Mouse (Mus musculus): ENCODE results near the gene Hacl1. TPM values are rescaled to one million over a fixed set of nuclear protein-coding genes. Genes with fewer than 3 reads are reported as not detected.
"Not testable (repeated sequence)": the region's sequence is repeated elsewhere in the genome, so short reads cannot be mapped to it uniquely, and the experiment has no call there.

Gene Hacl1
- polyA plus RNA-seq, 1 experiment from 2014 or later = 12.7 TPM

DNA sequence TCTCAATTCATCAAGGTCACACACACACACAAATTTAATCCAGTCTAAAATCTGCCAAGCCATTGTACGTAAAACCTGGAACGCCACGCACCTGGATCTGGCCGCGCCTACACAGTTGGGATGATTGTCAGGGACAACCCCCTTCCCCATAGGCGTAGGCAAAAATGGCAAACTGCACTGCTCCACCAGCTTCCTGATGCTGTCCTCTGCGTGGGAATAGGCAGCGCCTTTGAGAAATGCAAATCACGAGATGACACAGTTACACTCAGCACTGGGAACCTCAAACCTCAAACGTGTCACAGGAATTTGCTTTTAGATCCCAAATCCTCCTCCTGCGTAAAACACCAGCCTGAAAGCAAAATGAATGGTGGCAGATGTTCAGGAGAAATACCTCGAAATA, 18.3 kb downstream of the Hacl1 start:
- Histone ChIP-seq H3K4me3 (replicated peaks) (no peak overlapping the region), H3K4me2 (no peak overlapping the region), H3K4me1 (replicated peaks) (no peaks in the 10 kb centered on the region), H3K27ac (replicated peaks) (no peak overlapping the region), H3K9ac (no peak overlapping the region), H3K9me3 (replicated peaks) (no peaks in the 10 kb centered on the region), H3K27me3 (no peaks in the 10 kb centered on the region), H3K36me3 (replicated peaks) (peaks cover 7% of the 10 kb centered on the region)
- 75% methylated on average over 12 of the region's 12 CpGs for WGBS (ENCODE audit: insufficient replicate concordance)
- ATAC-seq (ENCODE audit: insufficient read depth) = no peak

DNA sequence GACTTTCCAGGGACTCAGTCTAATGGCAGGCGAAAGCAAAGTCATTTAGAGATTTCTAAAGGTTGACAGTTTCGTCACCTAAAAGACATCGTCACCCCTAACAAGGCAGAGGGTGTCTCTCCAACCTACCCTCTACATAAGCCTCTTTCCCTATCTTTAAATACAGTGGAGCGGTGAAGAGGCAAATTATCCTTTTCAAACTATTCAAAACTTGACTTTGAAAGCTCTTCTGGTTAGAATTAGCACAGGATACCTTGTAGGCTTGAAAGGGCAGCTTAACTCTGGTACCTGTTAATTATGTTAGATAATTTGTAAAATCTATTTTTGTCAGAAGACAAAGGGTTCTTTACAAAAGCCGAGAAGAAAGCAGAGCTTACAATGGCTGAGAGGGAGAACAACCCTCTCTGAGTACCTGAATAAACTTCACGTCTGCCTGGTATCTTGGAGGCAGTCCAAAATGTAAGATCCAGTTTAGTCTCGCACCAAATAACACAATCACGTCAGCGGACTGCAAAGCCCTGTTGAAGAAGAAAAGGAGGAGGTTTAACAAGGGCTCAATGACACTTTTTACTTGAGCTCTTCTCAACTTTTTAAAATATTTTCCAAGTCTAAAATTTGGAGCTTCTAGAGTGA, 20.4 kb downstream of the Hacl1 start:
- H3K4me2 ChIP-seq = no peak overlapping the region
- no peaks in the 10 kb centered on the region for H3K27me3 ChIP-seq
- H3K9me3 ChIP-seq (replicated peaks) = no peaks in the 10 kb centered on the region
- peaks cover 11% of the 10 kb centered on the region for H3K36me3 ChIP-seq (replicated peaks)
- no peak for ATAC-seq (ENCODE audit: insufficient read depth)
- no peak overlapping the region for H3K27ac ChIP-seq (replicated peaks)
- H3K4me1 ChIP-seq (replicated peaks) = no peaks in the 10 kb centered on the region
- H3K9ac ChIP-seq = no peak overlapping the region
- WGBS (ENCODE audit: insufficient replicate concordance) = 74% methylated on average over 9 of the region's 9 CpGs
- H3K4me3 ChIP-seq (replicated peaks) = no peak overlapping the region

DNA sequence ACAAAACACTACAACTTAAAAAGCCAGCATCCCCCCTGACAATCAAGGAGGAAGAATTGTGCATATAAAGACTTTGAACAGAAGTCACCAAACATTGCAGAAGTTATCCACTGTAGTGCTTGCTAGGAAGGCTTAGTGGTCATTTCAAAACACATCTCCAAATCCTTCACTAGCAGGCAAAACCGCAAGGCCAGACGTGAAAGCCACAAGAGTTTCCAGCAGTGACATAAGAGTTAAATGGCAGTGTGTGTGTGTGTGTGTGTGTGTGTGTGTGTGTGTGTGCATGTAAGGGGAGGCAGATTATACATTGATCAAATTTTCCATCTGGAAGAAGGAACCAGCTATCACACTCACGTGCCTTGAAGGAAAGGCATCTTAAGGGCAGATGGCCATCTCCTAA, 23.1 kb downstream of the Hacl1 start:
- 45% methylated on average over 3 of the region's 3 CpGs for WGBS (ENCODE audit: insufficient replicate concordance)
- no peak overlapping the region for H3K27ac ChIP-seq (replicated peaks)
- peaks cover 17% of the 10 kb centered on the region for H3K36me3 ChIP-seq (replicated peaks)
- H3K4me2 ChIP-seq = no peak overlapping the region
- H3K4me3 ChIP-seq (replicated peaks) = no peak overlapping the region
- no peaks in the 10 kb centered on the region for H3K4me1 ChIP-seq (replicated peaks)
- ATAC-seq (ENCODE audit: insufficient read depth) = no peak
- no peak overlapping the region for H3K9ac ChIP-seq
- no peaks in the 10 kb centered on the region for H3K9me3 ChIP-seq (replicated peaks)
- no peaks in the 10 kb centered on the region for H3K27me3 ChIP-seq

DNA sequence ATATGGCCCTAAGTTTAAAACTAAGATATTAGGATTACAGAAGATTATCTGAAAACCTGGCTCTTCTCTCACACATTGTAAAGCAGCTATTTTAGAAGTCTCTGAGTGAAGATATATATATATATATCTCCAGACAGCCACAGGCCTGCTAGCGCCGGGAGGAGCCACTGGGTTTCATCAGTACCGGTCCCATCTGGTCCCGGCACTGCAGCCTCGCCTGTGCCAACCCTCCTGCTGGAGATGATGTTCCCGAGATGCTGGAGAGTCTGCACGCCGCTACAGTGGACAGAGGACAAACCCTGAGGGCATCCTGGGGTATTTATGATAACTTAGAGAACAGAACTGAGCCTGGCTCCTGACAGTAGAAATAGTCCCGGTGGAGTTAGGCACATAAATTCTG, 23.9 kb downstream of the Hacl1 start:
- ATAC-seq (ENCODE audit: insufficient read depth) = no peak
- Histone ChIP-seq H3K27me3 (no peaks in the 10 kb centered on the region), H3K4me3 (replicated peaks) (no peak overlapping the region), H3K4me1 (replicated peaks) (no peaks in the 10 kb centered on the region), H3K4me2 (no peak overlapping the region), H3K36me3 (replicated peaks) (peaks cover 25% of the 10 kb centered on the region), H3K27ac (replicated peaks) (no peak overlapping the region), H3K9me3 (replicated peaks) (no peaks in the 10 kb centered on the region), H3K9ac (no peak overlapping the region)
- 82% methylated on average over 9 of the region's 9 CpGs for WGBS (ENCODE audit: insufficient replicate concordance)

DNA sequence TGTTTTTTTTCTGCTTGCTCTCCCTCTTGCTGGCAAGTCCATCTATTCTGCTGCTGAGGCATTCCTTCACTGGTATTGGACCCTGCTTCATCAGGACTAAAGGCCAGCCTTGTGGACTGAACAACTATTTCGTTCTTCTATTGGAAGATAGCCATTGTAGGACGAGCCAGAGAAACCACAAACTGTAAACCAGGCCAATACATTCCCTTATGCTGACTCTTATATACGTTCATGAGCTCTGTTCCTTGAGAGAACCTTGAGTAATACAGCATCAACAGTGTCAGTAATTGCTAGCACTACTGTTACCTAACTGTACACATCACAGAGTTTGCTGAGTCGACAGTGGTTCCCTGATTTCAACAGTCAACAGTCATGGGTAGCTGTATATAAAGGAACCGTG, 27.4 kb downstream of the Hacl1 start:
- Histone ChIP-seq H3K9me3 (replicated peaks) (no peaks in the 10 kb centered on the region), H3K9ac (no peak overlapping the region), H3K4me1 (replicated peaks) (no peaks in the 10 kb centered on the region), H3K4me2 (no peak overlapping the region), H3K27ac (replicated peaks) (no peak overlapping the region), H3K27me3 (no peaks in the 10 kb centered on the region), H3K36me3 (replicated peaks) (peaks cover 18% of the 10 kb centered on the region), H3K4me3 (replicated peaks) (no peak overlapping the region)
- 58% methylated on average over 5 of the region's 5 CpGs for WGBS (ENCODE audit: insufficient replicate concordance)
- no peak for ATAC-seq (ENCODE audit: insufficient read depth)

DNA sequence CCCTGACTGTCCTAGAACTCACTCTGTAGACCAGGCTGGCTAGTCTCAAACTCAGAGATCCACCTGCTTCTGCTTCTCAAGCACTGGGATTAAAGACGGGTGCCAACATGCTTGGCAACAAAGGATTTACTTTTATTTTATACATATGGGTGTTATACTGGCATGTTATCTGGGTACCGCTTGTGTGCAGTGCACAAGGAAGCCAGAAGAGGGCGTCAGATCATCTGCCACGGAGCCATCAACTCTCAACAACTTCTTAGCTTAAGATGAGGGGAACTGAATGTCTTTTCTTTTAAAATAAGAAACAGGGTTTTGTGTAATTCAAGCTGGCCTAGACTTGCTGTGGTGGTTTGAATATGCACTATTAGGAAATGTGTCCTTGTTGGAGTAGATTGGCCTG, 29.1 kb downstream of the Hacl1 start:
- WGBS (ENCODE audit: insufficient replicate concordance) = 52% methylated on average over 4 of the region's 4 CpGs
- no peaks in the 10 kb centered on the region for H3K27me3 ChIP-seq
- ATAC-seq (ENCODE audit: insufficient read depth) = no peak
- H3K9ac ChIP-seq = no peak overlapping the region
- H3K4me1 ChIP-seq (replicated peaks) = no peaks in the 10 kb centered on the region
- H3K4me3 ChIP-seq (replicated peaks) = no peak overlapping the region
- H3K4me2 ChIP-seq = no peak overlapping the region
- peaks cover 18% of the 10 kb centered on the region for H3K36me3 ChIP-seq (replicated peaks)
- no peaks in the 10 kb centered on the region for H3K9me3 ChIP-seq (replicated peaks)
- no peak overlapping the region for H3K27ac ChIP-seq (replicated peaks)

DNA sequence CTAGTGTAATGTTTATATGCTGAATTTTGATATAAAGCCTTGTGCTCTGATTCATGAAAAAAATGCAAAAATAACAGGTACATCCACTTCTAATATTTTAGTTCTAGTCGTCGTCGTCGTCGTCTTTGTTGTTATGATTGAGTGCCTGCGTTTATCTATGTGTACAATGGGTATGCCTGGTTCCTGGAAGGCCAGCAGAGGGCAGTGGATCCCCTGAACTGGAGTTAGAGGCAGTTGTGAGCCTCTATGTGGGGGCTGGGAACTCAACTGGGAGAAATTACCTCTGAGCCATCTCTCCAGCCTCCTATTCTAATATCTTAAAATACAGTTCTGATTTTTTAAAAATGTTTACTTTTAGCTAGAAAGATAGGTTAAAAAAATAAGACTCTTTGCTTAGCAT, 35.6 kb downstream of the Hacl1 start:
- H3K4me2 ChIP-seq = no peak overlapping the region
- 55% methylated on average over 6 of the region's 6 CpGs for WGBS (ENCODE audit: insufficient replicate concordance)
- no peaks in the 10 kb centered on the region for H3K36me3 ChIP-seq (replicated peaks)
- no peaks in the 10 kb centered on the region for H3K27me3 ChIP-seq
- H3K27ac ChIP-seq (replicated peaks) = no peak overlapping the region
- no peak overlapping the region for H3K9ac ChIP-seq
- no peaks in the 10 kb centered on the region for H3K9me3 ChIP-seq (replicated peaks)
- no peak for ATAC-seq (ENCODE audit: insufficient read depth)
- H3K4me3 ChIP-seq (replicated peaks) = no peak overlapping the region
- peaks cover 26% of the 10 kb centered on the region for H3K4me1 ChIP-seq (replicated peaks)

DNA sequence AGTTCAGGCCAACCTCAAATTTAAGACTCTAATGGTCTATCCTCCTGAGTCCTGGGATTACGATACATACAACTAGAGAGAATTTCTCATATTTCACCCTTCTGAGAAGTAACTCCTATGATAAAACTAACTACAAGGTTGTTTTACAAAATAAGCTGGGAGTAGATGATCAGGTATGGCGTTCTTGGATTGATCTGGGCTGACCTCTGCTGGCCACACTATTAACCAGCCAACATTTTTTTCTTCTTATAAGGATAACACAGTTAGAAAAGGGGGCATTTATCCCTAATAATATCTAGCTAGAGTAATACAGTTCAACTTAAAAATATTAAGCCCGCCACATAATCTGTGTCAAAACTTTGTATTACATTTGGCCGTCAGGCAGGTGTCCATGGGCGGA, 36.2 kb downstream of the Hacl1 start:
- Histone ChIP-seq H3K27me3 (no peaks in the 10 kb centered on the region), H3K4me1 (replicated peaks) (peaks cover 26% of the 10 kb centered on the region), H3K36me3 (replicated peaks) (no peaks in the 10 kb centered on the region), H3K4me3 (replicated peaks) (no peak overlapping the region), H3K9me3 (replicated peaks) (no peaks in the 10 kb centered on the region), H3K4me2 (no peak overlapping the region), H3K27ac (replicated peaks) (no peak overlapping the region), H3K9ac (no peak overlapping the region)
- WGBS (ENCODE audit: insufficient replicate concordance) = 64% methylated on average over 5 of the region's 5 CpGs
- ATAC-seq (ENCODE audit: insufficient read depth) = no peak

DNA sequence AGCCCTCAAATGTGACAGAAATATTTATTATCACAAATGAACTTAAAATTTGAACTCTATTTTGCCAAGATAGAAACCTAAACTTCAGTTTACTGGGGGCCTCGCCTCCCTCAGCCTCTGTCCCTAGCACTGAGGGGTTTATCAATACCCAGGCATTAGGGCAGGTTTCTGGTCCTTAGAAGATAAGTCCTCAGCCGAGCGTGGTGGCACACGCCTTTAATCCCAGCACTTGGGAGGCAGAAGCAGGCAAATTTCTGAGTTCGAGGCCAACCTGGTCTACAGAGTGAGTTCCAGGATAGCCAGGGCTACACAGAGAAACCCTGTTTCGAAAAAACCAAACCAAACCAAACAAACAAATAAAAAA, 38.5 kb downstream of the Hacl1 start:
- not testable (repeated sequence) for H3K27me3 ChIP-seq; H3K9ac ChIP-seq; H3K36me3 ChIP-seq (replicated peaks); H3K4me3 ChIP-seq (replicated peaks); H3K9me3 ChIP-seq (replicated peaks)
- peaks cover 26% of the 10 kb centered on the region for H3K4me1 ChIP-seq (replicated peaks)
- H3K4me2 ChIP-seq = peak overlapping the region; percentile 35; the same call in 1 of the 2 replicates
- H3K27ac ChIP-seq (replicated peaks) = peak overlapping the region; percentile 54; the same call in 1 of the 2 replicates
- WGBS (ENCODE audit: insufficient replicate concordance) = 34% methylated on average over 6 of the region's 6 CpGs
- ATAC-seq (ENCODE audit: insufficient read depth) = peak; percentile 95

DNA sequence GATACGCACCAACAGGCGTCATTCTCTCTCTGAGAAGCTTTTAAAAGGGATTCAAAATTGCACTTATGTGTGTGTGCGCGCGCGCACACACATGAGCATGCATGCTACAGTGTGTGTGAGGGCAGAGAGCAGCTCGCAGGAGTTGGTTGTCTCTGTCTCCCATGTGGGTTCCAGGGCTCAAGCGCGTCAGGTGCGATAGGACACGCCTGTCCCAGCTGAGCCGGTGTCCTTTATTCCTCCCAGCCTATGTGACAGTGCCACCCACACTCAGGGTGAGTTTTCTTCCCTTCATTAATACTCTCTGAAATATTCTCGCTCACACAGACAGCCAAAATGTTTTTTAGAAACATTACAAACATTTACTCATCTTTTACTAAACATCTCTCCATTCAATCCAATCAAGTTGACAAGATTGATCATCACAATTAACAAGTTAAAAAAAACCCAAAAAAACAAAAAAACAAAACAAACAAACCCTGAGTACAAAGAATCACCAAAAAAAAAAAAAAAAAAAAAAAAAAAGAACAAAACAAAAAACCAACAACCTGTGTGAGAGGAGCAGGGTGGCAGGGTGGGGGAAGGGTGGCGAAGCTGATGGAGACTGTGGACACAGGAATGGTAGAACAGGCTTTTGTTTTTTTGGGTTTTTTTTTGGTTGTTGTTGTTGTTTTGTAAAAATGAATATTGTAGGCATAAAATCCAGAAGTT, 39.0 kb downstream of the Hacl1 start:
- Histone ChIP-seq H3K27me3 (no peaks in the 10 kb centered on the region), H3K27ac (replicated peaks) (peak overlapping the region; percentile 54), H3K36me3 (replicated peaks) (no peaks in the 10 kb centered on the region), H3K4me1 (replicated peaks) (peaks cover 26% of the 10 kb centered on the region), H3K9ac (no peak overlapping the region), H3K4me2 (peak overlapping the region; percentile 35; the same call in 1 of the 2 replicates), H3K9me3 (replicated peaks) (no peaks in the 10 kb centered on the region), H3K4me3 (replicated peaks) (no peak overlapping the region)
- WGBS (ENCODE audit: insufficient replicate concordance) = 81% methylated on average over 14 of the region's 14 CpGs
- peak; percentile 75 for ATAC-seq (ENCODE audit: insufficient read depth)

DNA sequence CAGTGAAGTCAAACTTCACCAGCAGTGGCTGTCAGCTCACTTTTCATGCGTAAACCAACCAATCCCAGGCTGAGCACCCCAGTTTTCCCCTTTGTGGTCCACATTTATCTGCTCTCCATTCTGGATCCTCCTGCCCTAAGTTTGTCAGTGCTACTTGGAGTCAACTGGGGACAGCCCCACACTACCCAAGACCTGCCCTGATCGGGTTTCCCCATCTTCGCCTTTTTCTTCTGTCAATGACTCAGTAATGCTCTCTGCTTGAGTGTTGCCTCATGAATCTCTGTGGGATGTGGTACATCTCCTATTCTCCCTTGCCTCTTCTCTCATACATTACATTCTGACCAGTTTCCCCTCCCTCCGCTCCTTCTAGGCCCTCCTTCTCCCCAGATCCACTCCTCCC, 43.6 kb downstream of the Hacl1 start:
- ATAC-seq (ENCODE audit: insufficient read depth) = no peak
- no peak overlapping the region for H3K9ac ChIP-seq
- peaks cover 14% of the 10 kb centered on the region for H3K4me1 ChIP-seq (replicated peaks)
- H3K36me3 ChIP-seq (replicated peaks) = no peaks in the 10 kb centered on the region
- no peaks in the 10 kb centered on the region for H3K27me3 ChIP-seq
- no peak overlapping the region for H3K4me2 ChIP-seq
- no peak overlapping the region for H3K4me3 ChIP-seq (replicated peaks)
- 78% methylated on average over 4 of the region's 4 CpGs for WGBS (ENCODE audit: insufficient replicate concordance)
- no peaks in the 10 kb centered on the region for H3K9me3 ChIP-seq (replicated peaks)
- H3K27ac ChIP-seq (replicated peaks) = no peak overlapping the region

DNA sequence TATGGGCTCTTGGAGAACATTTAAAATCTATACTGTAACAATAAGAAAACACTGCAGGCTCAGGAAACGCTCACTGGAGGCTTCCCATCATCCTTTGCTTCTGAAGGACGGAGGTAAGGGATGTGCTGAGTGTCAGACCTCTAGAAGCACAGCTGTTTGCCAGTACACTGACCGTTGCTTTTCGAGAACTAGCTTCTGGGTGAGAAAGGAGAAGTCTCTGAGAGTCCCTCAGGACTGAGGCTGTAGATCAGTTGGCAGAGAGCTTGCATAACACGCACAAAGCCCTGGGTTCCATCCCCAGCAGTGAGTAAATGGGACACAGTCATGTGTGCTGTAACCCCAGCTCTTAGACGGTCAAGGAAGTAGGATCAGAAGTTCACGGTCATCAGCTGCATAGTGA, 44.7 kb downstream of the Hacl1 start:
- Histone ChIP-seq H3K9me3 (replicated peaks) (no peaks in the 10 kb centered on the region), H3K36me3 (replicated peaks) (no peaks in the 10 kb centered on the region), H3K4me2 (no peak overlapping the region), H3K4me1 (replicated peaks) (peaks cover 4% of the 10 kb centered on the region), H3K4me3 (replicated peaks) (no peak overlapping the region), H3K27ac (replicated peaks) (peak overlapping the region; percentile 31; the same call in 1 of the 2 replicates), H3K9ac (no peak overlapping the region), H3K27me3 (no peaks in the 10 kb centered on the region)
- WGBS (ENCODE audit: insufficient replicate concordance) = 44% methylated on average over 7 of the region's 7 CpGs
- ATAC-seq (ENCODE audit: insufficient read depth) = no peak
